Mouse (Mus musculus): ENCODE results near the gene Sh3bgrl2. TPM values are rescaled to one million over a fixed set of nuclear protein-coding genes. Genes with fewer than 3 reads are reported as not detected.

The Sh3bgrl2 gene
- polyA plus RNA-seq, 1 experiment: 23.1 TPM

DNA sequence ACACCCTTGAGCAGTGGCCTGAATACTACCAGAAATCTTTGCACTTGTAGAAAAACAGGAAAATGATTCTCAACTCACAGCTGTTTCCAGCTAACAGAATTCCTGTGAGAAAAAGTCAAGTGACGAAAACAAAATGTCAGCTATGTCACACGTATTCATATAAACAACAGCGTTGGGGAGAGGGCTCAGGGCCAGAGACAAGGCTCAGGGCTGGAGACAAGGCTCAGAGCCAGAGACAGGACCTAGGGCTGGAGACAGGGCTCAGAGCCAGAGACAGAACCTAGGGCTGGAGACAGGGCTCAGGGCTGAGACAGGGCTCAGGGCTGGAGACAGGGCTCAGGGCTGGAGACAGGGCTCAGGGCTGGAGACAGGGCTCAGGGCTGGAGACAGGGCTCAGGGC lies 139.8 kb downstream of the Sh3bgrl2 start:
- no peaks in the 10 kb centered on the region for H3K4me1 ChIP-seq (ENCODE audit: control insufficient read depth, insufficient read depth, low read length)
- no peak overlapping the region for H3K27ac ChIP-seq (ENCODE audit: insufficient read depth, low read length)

More for the DNA sequence above, 139.8 kb downstream of the Sh3bgrl2 start:
- Histone ChIP-seq H3K9me3 (replicated peaks; ENCODE audit: control insufficient read depth, insufficient read depth, low read length, poor library complexity, severe bottlenecking) (no peaks in the 10 kb centered on the region), H3K36me3 (ENCODE audit: control insufficient read depth, insufficient read depth, low read length, poor library complexity, severe bottlenecking) (no peaks in the 10 kb centered on the region), H3K4me3 (ENCODE audit: low read depth, low read length) (no peak overlapping the region), H3K27me3 (ENCODE audit: control insufficient read depth, insufficient read depth, low read length, poor library complexity, severe bottlenecking) (no peaks in the 10 kb centered on the region), H3K9ac (ENCODE audit: low read depth, poor library complexity, severe bottlenecking) (no peak overlapping the region)
- TF ChIP-seq CTCF (IDR thresholded peaks at IDR 0.05; ENCODE audit: low read depth, low read length): no peak
- TF ChIP-seq EP300 (IDR thresholded peaks at IDR 0.05; ENCODE audit: insufficient read depth, low read depth, low read length): no peak
- no peak for TF ChIP-seq POLR2A (IDR thresholded peaks at IDR 0.05; ENCODE audit: insufficient read depth, low read length)

Other genes starting within 250 kb of the Sh3bgrl2 start
- 13.9 and 15.4 TPM in 2 replicates for gene Lca5, start 107.2 kb upstream of the Sh3bgrl2 start, polyA plus RNA-seq (2011; ENCODE audit: insufficient read depth, insufficient read length, low read depth, missing spikeins)

Measured in ES-Bruce4 (cell line).